Mouse (Mus musculus) intestine, embryonic 14.5 days (tissue): ENCODE measurements around the gene Asb10. TPM values are rescaled to one million over a fixed set of nuclear protein-coding genes. Genes with fewer than 3 reads are reported as not detected.
"Not testable (repeated sequence)": the region's sequence is repeated elsewhere in the genome, so short reads cannot be mapped to it uniquely, and the experiment has no call there.

Experiments
- ATAC-seq: fragments of 200-750 bp; cut with Nextera tagmentation; replicated peaks from 2 replicates; pipeline ENCODE4 v1.8.0; 2017; ENCODE audit warnings: low read depth, moderate number of reproducible peaks, moderate TSS enrichment, moderate library complexity; ENCODE audit not compliant: low FRiP score, low TSS enrichment
- DNase-seq: peaks from one replicate; pipeline ENCODE4 v3.0.0-alpha.2; 2018; ENCODE audit warnings: low spot score
- H3K27ac ChIP-seq: fragments of 300-500 bp; sonication (generic); 2 replicates; pipeline ENCODE4 v1.5.1; 2014; ENCODE audit warnings: low read depth, mild to moderate bottlenecking, control low read depth
- H3K27me3 ChIP-seq: fragments of 300-500 bp; sonication (generic); replicated peaks from 2 replicates; pipeline ENCODE4 v1.6.1; 2014; ENCODE audit warnings: low read length, control low read depth; ENCODE audit not compliant: control insufficient read depth, insufficient read depth
- H3K36me3 ChIP-seq: fragments of 300-500 bp; sonication (generic); 2 replicates; pipeline ENCODE4 v1.6.1; 2014; ENCODE audit warnings: low read length, control low read depth; ENCODE audit not compliant: control insufficient read depth, insufficient read depth
- H3K4me1 ChIP-seq: fragments of 300-500 bp; sonication (generic); replicated peaks from 2 replicates; pipeline ENCODE4 v1.6.1; 2014; ENCODE audit warnings: low read length, control low read depth, mixed read lengths; ENCODE audit not compliant: control insufficient read depth, insufficient read depth
- H3K4me2 ChIP-seq: fragments of 300-500 bp; sonication (generic); 2 replicates; pipeline ENCODE4 v1.6.1; 2014; ENCODE audit warnings: low read length
- H3K4me3 ChIP-seq: fragments of 300-500 bp; sonication (generic); 2 replicates; pipeline ENCODE4 v1.5.1; 2014; ENCODE audit warnings: low read depth, low read length, control low read depth, mixed read lengths
- H3K9ac ChIP-seq: fragments of 300-500 bp; sonication (generic); 2 replicates; pipeline ENCODE4 v1.6.1; 2014; ENCODE audit warnings: mild to moderate bottlenecking, low read length
- H3K9me3 ChIP-seq: fragments of 300-500 bp; sonication (generic); 2 replicates; pipeline ENCODE4 v1.6.1; 2016; ENCODE audit warnings: low read length, control low read depth; ENCODE audit not compliant: control insufficient read depth
- WGBS: fragments of 180-500 bp; shearing (Covaris S2); extraction: QIAGEN DNeasy Blood & Tissue Kit; methylation state at CpG from one replicate; pipeline ENCODE4 v1.1.7; 2014; 5-methylcytosine and 5-hydroxymethylcytosine counted together
- polyA plus RNA-seq: library from polyadenylated mRNA; unstranded; fragments of >200 nt; fragmentation: Nextera tagmentation; extraction: Ambion mirVana; gene quantifications from 2 replicates; pipeline ENCODE4 v1.2.1, GENCODE M21; 2014

Asb10 gene
- polyA plus RNA-seq, 1 experiment from 2014 or later = 0.28 TPM

- peak overlapping the region; percentile 64; the same call in 1 of the 2 replicates for H3K27ac ChIP-seq
- peaks cover 35% of the 10 kb centered on the region for H3K36me3 ChIP-seq
- H3K4me2 ChIP-seq = peak overlapping the region; percentile 58
- ATAC-seq = peak; percentile 38
- H3K4me1 ChIP-seq = peaks cover 11% of the 10 kb centered on the region
- no peaks in the 10 kb centered on the region for H3K9me3 ChIP-seq
- under 1% methylated on average over 32 of the region's 32 CpGs for WGBS
- H3K27me3 ChIP-seq = no peaks in the 10 kb centered on the region
- peak overlapping the region; percentile 61 for H3K4me3 ChIP-seq
- DNase-seq = no peak
- peak overlapping the region; percentile 72 for H3K9ac ChIP-seq
These were observed 36.0 kb upstream of the Asb10 start for GRCm38 (mm10) chr5:24576801-24577182.

- Histone ChIP-seq H3K4me1 (peaks cover 11% of the 10 kb centered on the region), H3K27ac (no peak overlapping the region), H3K36me3 (peaks cover 44% of the 10 kb centered on the region), H3K27me3 (no peaks in the 10 kb centered on the region), H3K4me2 (peak overlapping the region; percentile 58), H3K9ac (no peak overlapping the region; the same call in 1 of the 2 replicates), H3K4me3 (no peak overlapping the region), H3K9me3 (no peaks in the 10 kb centered on the region)
- WGBS = 93% methylated on average over 1 of the region's 1 CpGs
- no peak for ATAC-seq
- DNase-seq = no peak
These were observed 35.2 kb upstream of the Asb10 start for GRCm38 (mm10) chr5:24575948-24576347.

- no peaks in the 10 kb centered on the region for H3K4me1 ChIP-seq
- no peak within 1 kb of the TSS for H3K4me2 ChIP-seq
- no peak within 1 kb of the TSS for H3K9ac ChIP-seq
- ATAC-seq = no peak
- no peak for DNase-seq
- H3K9me3 ChIP-seq = no peaks in the 10 kb centered on the region
- no peak within 1 kb of the TSS for H3K27ac ChIP-seq
- no peaks in the 10 kb centered on the region for H3K36me3 ChIP-seq
- no peak within 1 kb of the TSS for H3K4me3 ChIP-seq
- H3K27me3 ChIP-seq = no peaks in the 10 kb centered on the region; the same call in 1 of the 2 replicates
- 68% methylated on average over 2 of the region's 2 CpGs for WGBS
These were observed 15.9 kb upstream of the Asb10 start, which contains the start of gene 4931409K22Rik for GRCm38 (mm10) chr5:24556709-24557108. Gene 4931409K22Rik, minus strand, starts transcription at chr5:24556809.

- H3K36me3 ChIP-seq, ATAC-seq: not testable (repeated sequence)
- 90% methylated on average over 7 of the region's 7 CpGs for WGBS
These were observed 14.6 kb upstream of the Asb10 start for GRCm38 (mm10) chr5:24555335-24555734.

GRCm38 (mm10) chr5:24553621-24554244, 13.0 kb upstream of the Asb10 start:
- Histone ChIP-seq H3K36me3 (no peaks in the 10 kb centered on the region), H3K9me3 (no peaks in the 10 kb centered on the region), H3K4me3 (no peak overlapping the region), H3K9ac (no peak overlapping the region), H3K27ac (no peak overlapping the region), H3K27me3 (no peaks in the 10 kb centered on the region; the same call in 1 of the 2 replicates), H3K4me1 (peaks cover 9% of the 10 kb centered on the region), H3K4me2 (no peak overlapping the region)
- no peak for DNase-seq
- WGBS = 68% methylated on average over 5 of the region's 5 CpGs
- ATAC-seq = no peak

More at GRCm38 (mm10) chr5:24555335-24555734, 14.6 kb upstream of the Asb10 start:
- H3K4me1 ChIP-seq, H3K9ac ChIP-seq, H3K27me3 ChIP-seq, H3K4me3 ChIP-seq, H3K27ac ChIP-seq, DNase-seq, H3K9me3 ChIP-seq, H3K4me2 ChIP-seq: not testable (repeated sequence)

- no peak for DNase-seq
- WGBS = 61% methylated on average over 2 of the region's 2 CpGs
- no peaks in the 10 kb centered on the region for H3K36me3 ChIP-seq
- ATAC-seq = no peak; the same call in 1 of the 2 replicates
- peaks cover 9% of the 10 kb centered on the region for H3K4me1 ChIP-seq
- no peak overlapping the region for H3K27ac ChIP-seq
- no peak overlapping the region for H3K9ac ChIP-seq
- H3K4me2 ChIP-seq = peak overlapping the region; percentile 40
- no peaks in the 10 kb centered on the region; the same call in 1 of the 2 replicates for H3K27me3 ChIP-seq
- H3K4me3 ChIP-seq = no peak overlapping the region; the same call in 1 of the 2 replicates
- no peaks in the 10 kb centered on the region for H3K9me3 ChIP-seq
These were observed 10.5 kb upstream of the Asb10 start for GRCm38 (mm10) chr5:24551317-24551688.

- peak overlapping the region; percentile 40 for H3K4me2 ChIP-seq
- DNase-seq (no peak), ATAC-seq (0 out of 2 replicates have a peak, but pooled peaks have one; percentile 36)
- H3K4me3 ChIP-seq = no peak overlapping the region; the same call in 1 of the 2 replicates
- H3K9me3 ChIP-seq = no peaks in the 10 kb centered on the region
- H3K4me1 ChIP-seq = peaks cover 9% of the 10 kb centered on the region
- WGBS = 27% methylated on average over 26 of the region's 26 CpGs
- H3K27ac ChIP-seq = no peak overlapping the region
- no peaks in the 10 kb centered on the region; the same call in 1 of the 2 replicates for H3K27me3 ChIP-seq
- no peak overlapping the region for H3K9ac ChIP-seq
- no peaks in the 10 kb centered on the region for H3K36me3 ChIP-seq
These were observed 10.0 kb upstream of the Asb10 start for GRCm38 (mm10) chr5:24550598-24551316.

GRCm38 (mm10) chr5:24542643-24543042, 1.9 kb upstream of the Asb10 start:
- DNase-seq (no peak), ATAC-seq (no peak)
- no peak overlapping the region for H3K27ac ChIP-seq
- H3K4me2 ChIP-seq = no peak overlapping the region
- no peaks in the 10 kb centered on the region for H3K36me3 ChIP-seq
- WGBS = 79% methylated on average over 7 of the region's 7 CpGs
- H3K27me3 ChIP-seq = no peaks in the 10 kb centered on the region
- H3K9me3 ChIP-seq = no peaks in the 10 kb centered on the region
- no peak overlapping the region for H3K4me3 ChIP-seq
- H3K4me1 ChIP-seq = peaks cover 13% of the 10 kb centered on the region
- no peak overlapping the region for H3K9ac ChIP-seq
